Mouse (Mus musculus): ENCODE results near the gene Madcam1. TPM values are rescaled to one million over a fixed set of nuclear protein-coding genes. Genes with fewer than 3 reads are reported as not detected.

Gene Madcam1
- polyA plus RNA-seq, 1 experiment from 2014 or later: 1.1 TPM

DNA sequence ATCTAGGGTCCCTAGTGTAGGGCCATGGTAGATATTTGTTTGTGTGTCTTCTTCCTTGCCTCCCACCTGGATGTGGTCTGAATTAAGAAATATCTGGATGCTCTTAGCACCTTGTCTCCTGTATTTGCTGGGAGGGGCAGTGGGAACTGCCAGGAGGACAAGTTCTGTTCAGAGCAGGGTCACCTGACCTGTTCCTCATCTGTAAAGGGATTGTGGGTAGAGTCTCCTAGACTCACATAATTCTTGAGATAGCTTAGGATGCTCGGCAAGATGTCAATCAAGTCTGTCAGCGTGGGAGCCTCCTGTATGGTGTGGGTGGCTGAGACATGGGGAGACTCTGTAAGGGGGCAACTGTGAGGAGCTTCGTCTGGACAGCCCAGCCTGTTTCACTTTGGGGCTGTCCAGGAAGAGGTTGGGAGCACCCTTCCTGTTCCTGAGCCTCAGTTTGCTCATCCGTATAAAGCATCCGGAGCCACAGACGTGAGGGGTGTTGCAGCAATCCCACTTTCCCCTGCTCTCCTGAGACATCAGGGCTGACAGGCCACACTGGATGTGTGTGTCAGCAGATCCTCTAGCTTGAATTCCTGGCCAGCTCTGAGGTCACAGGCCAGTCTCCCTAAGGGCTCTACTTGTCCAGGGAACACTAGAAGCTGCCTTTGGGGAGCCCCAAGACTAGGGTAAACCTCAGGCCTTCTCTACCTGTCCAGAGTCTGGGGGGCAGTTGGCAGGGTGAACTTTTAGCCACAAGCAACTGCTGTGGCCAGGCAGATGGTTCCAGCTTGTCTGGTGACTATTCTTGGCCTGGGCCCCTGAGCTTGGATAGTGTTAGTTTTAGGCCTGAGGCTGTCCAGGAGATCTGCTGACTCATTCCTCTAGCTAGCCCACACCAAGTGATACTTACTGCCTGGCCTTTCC is 19.6 kb downstream of the Madcam1 start:
- Histone ChIP-seq H3K27me3 (replicated peaks) (no peaks in the 10 kb centered on the region), H3K9me3 (no peaks in the 10 kb centered on the region), H3K9ac (peak overlapping the region; percentile 60), H3K36me3 (replicated peaks) (peaks cover 14% of the 10 kb centered on the region; the same call in 1 of the 2 replicates), H3K27ac (no peak overlapping the region), H3K4me1 (peaks cover 26% of the 10 kb centered on the region), H3K4me3 (peak overlapping the region; percentile 69; the same call in 1 of the 2 replicates), H3K4me2 (peak overlapping the region; percentile 91)
- WGBS: 89% methylated on average over 6 of the region's 6 CpGs
- no peak for ATAC-seq (replicated peaks)

GRCm38 (mm10) chr10:79684770-79685600 is 20.6 kb downstream of the Madcam1 start:
- ATAC-seq (replicated peaks): no peak
- Histone ChIP-seq H3K36me3 (replicated peaks) (peaks cover 15% of the 10 kb centered on the region; the same call in 1 of the 2 replicates), H3K27ac (no peak overlapping the region), H3K9me3 (no peaks in the 10 kb centered on the region), H3K4me3 (no peak overlapping the region), H3K4me2 (no peak overlapping the region), H3K4me1 (peaks cover 26% of the 10 kb centered on the region), H3K9ac (no peak overlapping the region), H3K27me3 (replicated peaks) (no peaks in the 10 kb centered on the region)
- 94% methylated on average over 25 of the region's 25 CpGs for WGBS

GRCm38 (mm10) chr10:79686219-79686618 is 21.9 kb downstream of the Madcam1 start:
- WGBS: 91% methylated on average over 2 of the region's 2 CpGs
- H3K27ac ChIP-seq: no peak overlapping the region
- H3K36me3 ChIP-seq (replicated peaks): peaks cover 15% of the 10 kb centered on the region; the same call in 1 of the 2 replicates
- no peak overlapping the region for H3K9ac ChIP-seq
- ATAC-seq (replicated peaks): no peak
- no peak overlapping the region for H3K4me2 ChIP-seq
- H3K9me3 ChIP-seq: no peaks in the 10 kb centered on the region
- no peaks in the 10 kb centered on the region for H3K27me3 ChIP-seq (replicated peaks)
- H3K4me3 ChIP-seq: no peak overlapping the region
- H3K4me1 ChIP-seq: peaks cover 21% of the 10 kb centered on the region

DNA sequence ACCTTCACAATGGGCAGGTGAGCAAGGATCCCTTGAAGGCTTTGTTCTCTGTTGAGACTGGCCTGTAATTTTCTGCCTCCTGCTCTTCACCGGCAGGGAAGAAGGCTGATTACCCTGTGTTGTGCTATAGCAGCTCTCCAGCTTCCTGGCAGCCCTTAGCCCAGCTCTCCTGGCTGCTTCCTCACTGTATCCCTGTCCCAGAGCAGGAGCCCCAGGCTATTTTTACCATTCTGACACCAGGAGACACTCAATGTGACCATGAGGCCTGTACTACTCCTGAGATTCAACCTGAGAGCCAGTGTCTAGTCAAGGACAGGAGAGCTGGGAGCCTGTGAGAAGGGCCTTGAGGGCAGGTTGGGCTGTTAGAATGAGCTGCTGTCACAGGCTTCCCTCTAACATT is 22.3 kb downstream of the Madcam1 start:
- ATAC-seq (replicated peaks): no peak
- Histone ChIP-seq H3K4me1 (peaks cover 19% of the 10 kb centered on the region), H3K9ac (no peak overlapping the region), H3K27me3 (replicated peaks) (no peaks in the 10 kb centered on the region), H3K9me3 (no peaks in the 10 kb centered on the region), H3K4me3 (no peak overlapping the region), H3K36me3 (replicated peaks) (peaks cover 15% of the 10 kb centered on the region; the same call in 1 of the 2 replicates), H3K27ac (no peak overlapping the region), H3K4me2 (no peak overlapping the region)
- 95% methylated on average over 1 of the region's 1 CpGs for WGBS

DNA sequence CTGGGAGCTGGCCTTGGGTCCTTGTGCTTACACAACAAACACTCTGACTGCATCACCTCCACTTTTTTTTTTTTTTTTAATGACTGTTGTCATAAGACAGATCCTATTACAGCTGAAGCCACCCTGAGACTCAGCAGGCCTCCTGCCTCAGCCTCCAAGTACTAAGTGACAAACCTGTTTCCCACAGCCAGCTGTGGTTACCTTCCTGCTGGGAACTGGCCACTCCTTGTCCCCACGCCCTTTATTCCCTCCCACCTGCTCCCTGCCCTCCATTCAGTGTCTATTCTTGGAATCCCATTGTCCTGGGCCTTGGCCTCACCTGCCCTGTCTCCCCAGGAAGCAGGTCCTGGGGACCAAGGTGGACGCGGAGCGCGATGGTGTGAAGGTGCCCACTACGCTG is 23.2 kb downstream of the Madcam1 start:
- peaks cover 15% of the 10 kb centered on the region; the same call in 1 of the 2 replicates for H3K36me3 ChIP-seq (replicated peaks)
- WGBS: 94% methylated on average over 6 of the region's 6 CpGs
- no peaks in the 10 kb centered on the region for H3K27me3 ChIP-seq (replicated peaks)
- no peak overlapping the region for H3K4me2 ChIP-seq
- H3K27ac ChIP-seq: no peak overlapping the region
- ATAC-seq (replicated peaks): no peak
- peaks cover 19% of the 10 kb centered on the region for H3K4me1 ChIP-seq
- no peaks in the 10 kb centered on the region for H3K9me3 ChIP-seq
- no peak overlapping the region for H3K4me3 ChIP-seq
- H3K9ac ChIP-seq: no peak overlapping the region

DNA sequence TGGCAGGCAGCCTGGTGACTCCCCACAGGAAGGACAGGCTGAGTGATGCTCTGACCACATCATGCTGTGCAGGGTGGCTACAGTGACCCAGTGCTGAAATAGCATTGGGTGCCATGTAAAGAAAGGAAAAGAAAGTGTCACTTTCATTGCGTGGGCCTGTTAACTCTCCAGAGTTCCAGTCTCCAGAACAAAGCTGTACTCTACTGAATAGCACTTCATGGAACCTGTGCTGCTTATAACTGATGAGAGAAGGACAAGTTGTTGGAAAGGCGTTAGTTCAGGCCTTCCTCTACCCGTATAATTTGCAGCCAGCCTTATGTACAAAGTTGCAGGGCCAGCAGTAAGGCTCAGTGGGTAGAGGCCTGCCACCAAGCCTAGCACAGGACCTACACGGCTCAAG is 24.4 kb downstream of the Madcam1 start, which contains the start of gene Gzmm:
TSS of gene Gzmm (plus strand) at position 301 of the 400 bp plus-strand sequence.
- no peak within 1 kb of the TSS for H3K27ac ChIP-seq
- ATAC-seq (replicated peaks): no peak
- H3K4me1 ChIP-seq: peaks cover 8% of the 10 kb centered on the region
- no peaks in the 10 kb centered on the region for H3K9me3 ChIP-seq
- no peak within 1 kb of the TSS for H3K4me3 ChIP-seq
- WGBS: 84% methylated on average over 4 of the region's 4 CpGs
- H3K9ac ChIP-seq: no peak within 1 kb of the TSS
- H3K27me3 ChIP-seq (replicated peaks): no peaks in the 10 kb centered on the region
- peaks cover 15% of the 10 kb centered on the region; the same call in 1 of the 2 replicates for H3K36me3 ChIP-seq (replicated peaks)
- no peak within 1 kb of the TSS for H3K4me2 ChIP-seq

- Histone ChIP-seq H3K9ac (no peak overlapping the region), H3K4me2 (no peak overlapping the region), H3K4me3 (no peak overlapping the region), H3K9me3 (no peaks in the 10 kb centered on the region), H3K36me3 (replicated peaks) (peaks cover 15% of the 10 kb centered on the region; the same call in 1 of the 2 replicates), H3K27ac (no peak overlapping the region), H3K4me1 (peaks cover 3% of the 10 kb centered on the region), H3K27me3 (replicated peaks) (no peaks in the 10 kb centered on the region)
- WGBS: 95% methylated on average over 3 of the region's 3 CpGs
- no peak for ATAC-seq (replicated peaks)
Observed at GRCm38 (mm10) chr10:79689178-79689577, 24.8 kb downstream of the Madcam1 start.

DNA sequence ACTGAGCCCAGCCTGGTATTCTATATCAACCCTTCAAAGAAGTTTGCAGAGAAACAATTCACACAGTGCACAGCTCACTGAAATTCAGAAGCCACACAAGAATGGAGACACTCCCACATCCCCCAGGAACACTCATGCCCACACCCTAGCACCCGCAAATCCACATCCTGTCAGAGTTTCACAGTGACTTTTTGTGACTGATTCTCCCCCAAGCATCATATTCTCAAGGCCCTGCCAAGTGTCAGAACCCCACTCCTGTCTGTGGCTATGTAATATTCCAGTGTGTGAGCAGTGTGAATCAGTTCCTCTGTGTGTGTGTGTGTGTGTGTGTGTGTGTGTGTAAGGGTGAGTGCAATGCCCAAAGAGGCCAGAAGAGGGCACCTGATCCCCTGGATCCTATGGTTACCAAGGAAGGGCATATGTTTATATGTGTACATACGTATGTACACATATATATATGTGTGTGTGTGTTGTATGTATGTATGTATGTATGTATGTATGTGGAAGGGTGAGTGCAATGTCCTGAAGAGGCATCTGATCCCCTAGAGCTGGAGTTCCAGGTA is 27.7 kb downstream of the Madcam1 start:
- Histone ChIP-seq H3K4me1 (no peaks in the 10 kb centered on the region), H3K27me3 (replicated peaks) (no peaks in the 10 kb centered on the region), H3K4me3 (no peak overlapping the region), H3K9ac (no peak overlapping the region), H3K36me3 (replicated peaks) (peaks cover 9% of the 10 kb centered on the region; the same call in 1 of the 2 replicates), H3K9me3 (no peaks in the 10 kb centered on the region), H3K4me2 (no peak overlapping the region), H3K27ac (no peak overlapping the region)
- no peak for ATAC-seq (replicated peaks)
- WGBS: 98% methylated on average over 2 of the region's 2 CpGs

GRCm38 (mm10) chr10:79693580-79694378 is 29.4 kb downstream of the Madcam1 start:
- 81% methylated on average over 12 of the region's 12 CpGs for WGBS
- H3K27ac ChIP-seq: no peak overlapping the region
- no peak overlapping the region for H3K4me3 ChIP-seq
- H3K27me3 ChIP-seq (replicated peaks): no peaks in the 10 kb centered on the region
- no peak for ATAC-seq (replicated peaks)
- H3K36me3 ChIP-seq (replicated peaks): 0 out of 2 replicates have a peak, but pooled peaks cover 3% of the 10 kb centered on the region
- no peaks in the 10 kb centered on the region for H3K4me1 ChIP-seq
- no peak overlapping the region for H3K9ac ChIP-seq
- H3K4me2 ChIP-seq: no peak overlapping the region
- no peaks in the 10 kb centered on the region for H3K9me3 ChIP-seq

DNA sequence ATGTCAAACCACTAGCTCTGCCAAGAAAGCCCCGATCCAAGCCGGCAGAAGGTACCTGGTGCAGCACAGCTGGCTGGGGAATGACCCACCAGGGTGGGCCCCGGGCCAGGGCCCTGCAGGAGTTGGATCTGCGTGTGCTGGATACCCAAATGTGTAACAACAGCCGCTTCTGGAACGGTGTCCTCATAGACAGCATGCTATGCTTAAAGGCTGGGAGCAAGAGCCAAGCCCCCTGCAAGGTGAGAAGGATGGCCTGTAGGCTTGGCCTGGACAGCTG is 30.0 kb downstream of the Madcam1 start:
- Histone ChIP-seq H3K36me3 (replicated peaks) (no peaks in the 10 kb centered on the region), H3K4me3 (no peak overlapping the region), H3K4me1 (no peaks in the 10 kb centered on the region), H3K9ac (no peak overlapping the region), H3K9me3 (no peaks in the 10 kb centered on the region), H3K27ac (no peak overlapping the region), H3K4me2 (no peak overlapping the region), H3K27me3 (replicated peaks) (no peaks in the 10 kb centered on the region)
- no peak for ATAC-seq (replicated peaks)
- 88% methylated on average over 6 of the region's 6 CpGs for WGBS

- WGBS: 69% methylated on average over 13 of the region's 13 CpGs
- Histone ChIP-seq H3K9me3 (no peaks in the 10 kb centered on the region), H3K36me3 (replicated peaks) (no peaks in the 10 kb centered on the region), H3K4me3 (no peak overlapping the region), H3K4me1 (no peaks in the 10 kb centered on the region), H3K4me2 (no peak overlapping the region), H3K9ac (no peak overlapping the region), H3K27me3 (replicated peaks) (no peaks in the 10 kb centered on the region), H3K27ac (no peak overlapping the region)
- no peak for ATAC-seq (replicated peaks)
Observed at GRCm38 (mm10) chr10:79695231-79696128, 31.1 kb downstream of the Madcam1 start.
